Mouse (Mus musculus) liver, embryonic 16.5 days (tissue): ENCODE results near the gene S1pr5. TPM values are rescaled to one million over a fixed set of nuclear protein-coding genes. Genes with fewer than 3 reads are reported as not detected.
"Not testable (repeated sequence)": the region's sequence is repeated elsewhere in the genome, so short reads cannot be mapped to it uniquely, and the experiment has no call there.

ENCODE experiments used
- ATAC-seq: fragments of 200-750 bp; cut with Nextera tagmentation; 2 replicates; pipeline ENCODE4 v1.8.0; 2017; ENCODE audit warnings: low read depth, mild to moderate bottlenecking, moderate number of reproducible peaks, moderate library complexity
- H3K27ac ChIP-seq: fragments of 300-500 bp; sonication (generic); 2 replicates; pipeline ENCODE4 v1.5.1; 2014; ENCODE audit warnings: mild to moderate bottlenecking, low read length
- H3K27me3 ChIP-seq: fragments of 300-500 bp; sonication (generic); 2 replicates; pipeline ENCODE4 v1.6.1; 2014; ENCODE audit warnings: low read depth, low read length, mixed read lengths; ENCODE audit not compliant: control insufficient read depth, insufficient read depth
- H3K36me3 ChIP-seq: fragments of 300-500 bp; sonication (generic); 2 replicates; pipeline ENCODE4 v1.6.1; 2014; ENCODE audit warnings: mild to moderate bottlenecking; ENCODE audit not compliant: control insufficient read depth, insufficient read depth
- H3K4me1 ChIP-seq: fragments of 300-500 bp; sonication (generic); 2 replicates; pipeline ENCODE4 v1.6.1; 2014; ENCODE audit warnings: low read depth, low read length, mixed read lengths; ENCODE audit not compliant: control insufficient read depth
- H3K4me2 ChIP-seq: fragments of 300-500 bp; sonication (generic); 2 replicates; pipeline ENCODE4 v1.6.1; 2014; ENCODE audit warnings: low read depth, low read length, mixed read lengths
- H3K4me3 ChIP-seq: fragments of 300-500 bp; sonication (generic); 2 replicates; pipeline ENCODE4 v1.5.1; 2014; ENCODE audit warnings: low read depth, mild to moderate bottlenecking, low read length
- H3K9ac ChIP-seq: fragments of 300-500 bp; sonication (generic); 2 replicates; pipeline ENCODE4 v1.6.1; 2014; ENCODE audit warnings: low read depth, low read length
- H3K9me3 ChIP-seq: fragments of 300-500 bp; sonication (generic); replicated peaks from 2 replicates; pipeline ENCODE4 v1.6.1; 2016; ENCODE audit warnings: low read length; ENCODE audit not compliant: control insufficient read depth
- WGBS: fragments of 180-500 bp; shearing (Covaris S2); extraction: QIAGEN DNeasy Blood & Tissue Kit; methylation state at CpG from one replicate; pipeline ENCODE4 v1.1.7; 2014; ENCODE audit not compliant: insufficient replicate concordance; 5-methylcytosine and 5-hydroxymethylcytosine counted together
- polyA plus RNA-seq: library from polyadenylated mRNA; unstranded; fragments of >200 nt; fragmentation: Nextera tagmentation; extraction: Ambion mirVana; gene quantifications from 2 replicates; pipeline ENCODE4 v1.2.1, GENCODE M21; 2015

Gene S1pr5
- polyA plus RNA-seq = 0.13 and 0.14 TPM in 2 replicates

DNA sequence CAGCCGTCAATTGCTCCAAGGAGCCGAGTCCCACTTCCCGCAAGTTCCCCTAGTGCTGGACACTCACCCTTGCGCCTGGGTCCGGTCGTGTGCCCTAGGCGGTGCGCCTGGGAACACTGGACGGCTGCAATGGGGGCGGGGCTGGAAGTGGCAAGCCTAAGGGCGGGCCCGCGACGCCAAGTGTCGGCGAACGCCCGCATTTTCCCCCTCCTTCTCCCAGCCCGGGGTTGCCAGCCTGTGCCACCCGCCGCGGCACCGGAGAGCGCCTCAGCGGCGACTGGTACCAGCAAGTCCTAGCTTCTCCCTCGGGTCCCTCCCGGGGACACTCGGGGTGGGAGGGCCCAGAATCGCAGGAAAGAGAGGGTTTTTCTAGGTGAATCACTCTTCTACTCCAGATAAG is at the start of gene S1pr5:
Gene S1pr5, minus strand, starts transcription at position 118 of the 400 bp plus-strand sequence.
- Histone ChIP-seq H3K9me3 (no peaks in the 10 kb centered on the region), H3K9ac (0 out of 2 replicates have a peak within 1 kb of the TSS, but pooled peaks have one; percentile 33), H3K4me2 (peak within 1 kb of the TSS; percentile 48), H3K27me3 (peaks cover 85% of the 10 kb centered on the region), H3K4me3 (peak within 1 kb of the TSS; percentile 40), H3K36me3 (no peaks in the 10 kb centered on the region), H3K27ac (no peak within 1 kb of the TSS), H3K4me1 (peaks cover 19% of the 10 kb centered on the region)
- peak; percentile 40; the same call in 1 of the 2 replicates for ATAC-seq
- WGBS = 3% methylated on average over 30 of the region's 30 CpGs

DNA sequence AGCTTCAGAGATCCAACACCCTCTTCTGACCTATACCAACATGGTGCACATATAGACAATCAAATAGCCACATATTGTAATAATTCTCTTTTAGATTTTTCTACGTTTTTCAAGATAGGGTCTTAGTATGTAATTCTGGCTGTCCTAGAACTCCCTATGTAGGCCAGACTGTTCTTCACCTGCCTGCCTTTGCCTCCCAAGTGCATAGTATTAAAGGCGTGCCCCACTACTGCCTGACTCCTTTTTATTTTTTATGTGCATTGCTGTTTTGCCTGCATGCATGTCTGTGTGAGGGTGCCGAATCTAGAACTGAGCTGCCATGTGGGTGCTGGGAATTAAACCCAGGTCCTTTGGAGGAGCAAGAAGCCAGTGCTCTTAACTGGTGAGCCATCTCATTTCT is 44.0 kb upstream of the S1pr5 start:
- WGBS = 68% methylated on average over 3 of the region's 3 CpGs
- Histone ChIP-seq H3K27me3 (no peaks in the 10 kb centered on the region), H3K4me2 (peak overlapping the region; percentile 67), H3K36me3 (peaks cover 10% of the 10 kb centered on the region; the same call in 1 of the 2 replicates), H3K9ac (peak overlapping the region; percentile 82), H3K27ac (peak overlapping the region; percentile 94), H3K4me3 (peak overlapping the region; percentile 77), H3K4me1 (peaks cover 19% of the 10 kb centered on the region), H3K9me3 (no peaks in the 10 kb centered on the region)
- ATAC-seq = no peak

GRCm38 (mm10) chr9:21291868-21292267 is 43.6 kb upstream of the S1pr5 start:
- Histone ChIP-seq H3K27ac (peak overlapping the region; percentile 94), H3K4me3 (peak overlapping the region; percentile 77)
- H3K27me3 ChIP-seq = not testable (repeated sequence)

GRCm38 (mm10) chr9:21291022-21291787 is 43.0 kb upstream of the S1pr5 start, which contains the start of gene Cdkn2d:
Gene Cdkn2d (minus strand): TSS chr9:21291407.
- Histone ChIP-seq H3K9ac (peak within 1 kb of the TSS; percentile 87), H3K4me2 (peak within 1 kb of the TSS; percentile 80), H3K9me3 (no peaks in the 10 kb centered on the region), H3K4me1 (peaks cover 29% of the 10 kb centered on the region), H3K36me3 (peaks cover 10% of the 10 kb centered on the region; the same call in 1 of the 2 replicates), H3K27ac (peak within 1 kb of the TSS; percentile 94), H3K27me3 (no peaks in the 10 kb centered on the region), H3K4me3 (peak within 1 kb of the TSS; percentile 77)
- ATAC-seq = peak; percentile 85
- under 1% methylated on average over 51 of the region's 51 CpGs for WGBS

More at GRCm38 (mm10) chr9:21291868-21292267, 43.6 kb upstream of the S1pr5 start:
- ATAC-seq, H3K9me3 ChIP-seq: not testable (repeated sequence)
- 11% methylated on average over 7 of the region's 7 CpGs for WGBS
- Histone ChIP-seq H3K4me1 (peaks cover 23% of the 10 kb centered on the region), H3K4me2 (peak overlapping the region; percentile 67), H3K9ac (peak overlapping the region; percentile 82), H3K36me3 (peaks cover 10% of the 10 kb centered on the region; the same call in 1 of the 2 replicates)

DNA sequence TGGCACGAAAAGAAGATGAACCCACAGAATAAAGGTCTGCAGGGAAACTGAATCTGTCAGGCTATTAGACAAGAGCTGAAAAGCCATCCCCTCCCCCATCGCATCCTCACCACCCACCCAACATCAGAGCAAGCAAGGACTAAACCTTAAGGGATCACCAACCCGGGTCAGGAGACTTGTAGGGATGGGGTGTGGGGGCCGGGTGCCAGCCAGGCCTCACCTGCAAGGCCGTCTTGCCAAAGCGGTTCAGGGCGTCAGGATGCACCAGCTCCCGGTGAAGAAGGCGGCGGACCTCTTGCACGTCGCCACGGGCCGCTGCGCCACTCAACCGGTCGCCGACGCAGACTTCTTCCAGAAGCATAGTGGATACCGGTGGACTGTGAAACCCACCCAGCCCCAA is 42.3 kb upstream of the S1pr5 start:
- Histone ChIP-seq H3K4me3 (peak overlapping the region; percentile 77), H3K9me3 (no peaks in the 10 kb centered on the region), H3K4me1 (peaks cover 30% of the 10 kb centered on the region), H3K4me2 (peak overlapping the region; percentile 80), H3K27me3 (no peaks in the 10 kb centered on the region), H3K36me3 (peaks cover 11% of the 10 kb centered on the region; the same call in 1 of the 2 replicates), H3K27ac (peak overlapping the region; percentile 94), H3K9ac (peak overlapping the region; percentile 87)
- 0% methylated on average over 20 of the region's 20 CpGs for WGBS
- ATAC-seq = peak; percentile 0; the same call in 1 of the 2 replicates

DNA sequence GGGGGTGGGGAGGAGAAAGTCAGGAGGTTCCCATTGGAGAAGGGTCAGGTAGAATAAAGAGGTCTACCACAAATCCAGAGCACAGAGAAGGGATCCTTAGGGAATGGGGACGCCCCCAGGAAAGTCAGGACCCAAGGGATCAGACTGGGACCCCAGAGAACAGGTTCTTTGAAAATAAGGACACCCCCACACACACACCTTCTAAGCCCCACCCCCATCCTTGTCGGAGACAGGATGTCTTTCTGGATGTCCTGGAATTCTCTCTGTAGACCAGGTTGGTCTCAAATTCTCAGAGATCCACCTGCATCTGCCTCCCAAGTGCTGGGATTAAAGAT is 41.1 kb upstream of the S1pr5 start:
- peaks cover 21% of the 10 kb centered on the region for H3K36me3 ChIP-seq
- 61% methylated on average over 2 of the region's 2 CpGs for WGBS
- peak overlapping the region; percentile 80 for H3K4me2 ChIP-seq
- H3K27ac ChIP-seq = peak overlapping the region; percentile 94
- peaks cover 32% of the 10 kb centered on the region for H3K4me1 ChIP-seq
- H3K9me3 ChIP-seq = no peaks in the 10 kb centered on the region
- H3K9ac ChIP-seq = peak overlapping the region; percentile 87
- no peaks in the 10 kb centered on the region for H3K27me3 ChIP-seq
- H3K4me3 ChIP-seq = peak overlapping the region; percentile 77
- ATAC-seq = no peak

DNA sequence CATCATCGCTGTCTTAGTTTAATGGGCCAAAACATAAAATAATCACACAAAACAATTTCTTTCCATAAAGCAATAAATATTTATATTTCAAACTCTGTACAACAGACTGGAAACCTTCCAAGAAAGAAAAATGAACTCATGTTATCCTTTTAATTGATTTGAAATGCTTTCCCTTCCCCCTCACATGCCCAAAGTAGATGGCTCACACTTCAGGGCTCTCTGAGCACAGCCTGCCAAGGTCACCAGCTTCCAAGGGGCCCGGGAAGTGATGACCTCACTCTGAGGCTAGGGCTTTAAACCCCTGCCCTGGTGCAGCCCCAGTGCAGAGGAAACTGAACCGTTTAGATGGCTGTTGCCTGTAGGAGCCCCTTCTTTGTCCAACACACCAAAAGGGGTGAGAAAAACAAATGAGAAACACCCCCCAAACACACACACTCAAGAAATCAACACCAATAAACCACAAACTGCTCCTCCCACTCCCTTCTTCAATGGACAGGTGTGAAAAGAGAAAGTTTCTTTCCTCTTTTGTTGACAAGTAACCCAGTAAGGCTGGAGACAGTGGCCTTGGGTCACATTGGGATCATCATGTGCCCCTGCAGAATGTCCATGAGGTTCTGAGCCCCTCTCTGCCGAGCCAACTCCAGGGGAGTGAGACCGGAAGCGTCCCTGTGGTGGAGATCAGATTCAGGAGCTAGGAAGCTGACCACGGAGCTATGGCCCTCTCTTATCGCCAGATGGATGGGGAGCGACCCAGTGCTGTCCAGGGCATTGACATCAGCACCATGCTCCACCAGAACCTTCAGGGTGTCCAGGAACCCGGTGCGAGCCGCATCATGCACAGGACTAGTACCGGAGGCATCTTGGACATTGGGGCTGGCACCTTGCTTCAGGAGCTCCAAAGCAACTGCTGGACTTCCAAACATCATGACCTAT is 40.4 kb upstream of the S1pr5 start:
- Histone ChIP-seq H3K4me1 (peaks cover 32% of the 10 kb centered on the region), H3K36me3 (peaks cover 27% of the 10 kb centered on the region), H3K27ac (peak overlapping the region; percentile 94), H3K27me3 (no peaks in the 10 kb centered on the region), H3K9ac (peak overlapping the region; percentile 87), H3K9me3 (no peaks in the 10 kb centered on the region), H3K4me3 (peak overlapping the region; percentile 77), H3K4me2 (peak overlapping the region; percentile 80)
- WGBS = 50% methylated on average over 13 of the region's 13 CpGs
- ATAC-seq = no peak

DNA sequence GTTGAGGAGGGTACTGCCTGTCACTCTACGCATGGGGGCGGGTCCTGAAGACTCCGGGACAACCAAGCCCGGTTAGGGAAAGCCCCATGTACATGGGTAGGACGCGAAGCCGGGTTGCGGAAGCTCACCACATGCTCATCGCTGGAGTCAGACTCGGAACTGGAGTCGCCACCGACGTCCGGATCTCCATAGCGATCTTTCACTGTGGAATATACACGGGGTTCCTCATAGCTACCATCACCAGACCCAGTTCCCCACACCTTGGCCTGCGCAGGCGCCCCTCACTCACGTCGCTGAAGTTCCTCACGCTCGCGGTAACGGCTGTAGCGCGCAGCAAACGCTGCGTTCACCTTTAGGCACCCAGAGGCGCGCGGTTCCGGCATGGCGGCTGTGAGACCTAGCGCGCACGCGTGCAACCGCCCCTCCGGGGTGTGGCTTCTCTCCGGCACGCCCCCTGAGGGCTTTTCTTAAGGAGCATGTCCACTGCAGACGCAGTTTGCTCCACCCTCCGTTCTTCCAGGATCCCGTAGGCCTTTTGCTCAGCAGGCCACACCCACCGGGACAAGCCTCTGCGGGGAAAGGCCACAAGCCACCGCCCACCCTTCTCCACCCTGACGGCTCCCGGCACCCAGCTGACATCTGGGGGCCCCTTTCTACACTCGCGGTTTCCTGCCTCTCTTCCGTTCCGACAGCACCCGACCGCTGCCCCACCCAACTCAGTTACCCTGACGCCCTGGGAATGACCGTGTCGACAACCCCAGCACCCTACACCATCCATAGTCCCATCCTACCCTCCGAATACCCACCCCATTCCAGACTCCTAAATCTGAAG is 39.5 kb upstream of the S1pr5 start, which contains the start of gene Kri1:
Gene Kri1, minus strand, starts transcription at position 399 of the 832 bp plus-strand sequence.
- Histone ChIP-seq H3K36me3 (peaks cover 28% of the 10 kb centered on the region), H3K27ac (peak within 1 kb of the TSS; percentile 94), H3K4me2 (peak within 1 kb of the TSS; percentile 88), H3K9ac (peak within 1 kb of the TSS; percentile 88), H3K4me1 (peaks cover 32% of the 10 kb centered on the region), H3K27me3 (no peaks in the 10 kb centered on the region), H3K4me3 (peak within 1 kb of the TSS; percentile 77), H3K9me3 (no peaks in the 10 kb centered on the region)
- peak; percentile 69 for ATAC-seq
- WGBS = under 1% methylated on average over 59 of the region's 59 CpGs
